Mouse (Mus musculus) c-Kit-positive CD71-positive TER-119-positive erythroid progenitor cells, embryonic 14.5 days (primary cell): ENCODE measurements around the gene Rab5if.
"Not testable (repeated sequence)": the region's sequence is repeated elsewhere in the genome, so short reads cannot be mapped to it uniquely, and the experiment has no call there.

ENCODE experiments used
- DNase-seq: peaks from one replicate; pipeline ENCODE4 v3.0.0-alpha.2; 2013; ENCODE audit warnings: low spot score

Rab5if gene

DNA sequence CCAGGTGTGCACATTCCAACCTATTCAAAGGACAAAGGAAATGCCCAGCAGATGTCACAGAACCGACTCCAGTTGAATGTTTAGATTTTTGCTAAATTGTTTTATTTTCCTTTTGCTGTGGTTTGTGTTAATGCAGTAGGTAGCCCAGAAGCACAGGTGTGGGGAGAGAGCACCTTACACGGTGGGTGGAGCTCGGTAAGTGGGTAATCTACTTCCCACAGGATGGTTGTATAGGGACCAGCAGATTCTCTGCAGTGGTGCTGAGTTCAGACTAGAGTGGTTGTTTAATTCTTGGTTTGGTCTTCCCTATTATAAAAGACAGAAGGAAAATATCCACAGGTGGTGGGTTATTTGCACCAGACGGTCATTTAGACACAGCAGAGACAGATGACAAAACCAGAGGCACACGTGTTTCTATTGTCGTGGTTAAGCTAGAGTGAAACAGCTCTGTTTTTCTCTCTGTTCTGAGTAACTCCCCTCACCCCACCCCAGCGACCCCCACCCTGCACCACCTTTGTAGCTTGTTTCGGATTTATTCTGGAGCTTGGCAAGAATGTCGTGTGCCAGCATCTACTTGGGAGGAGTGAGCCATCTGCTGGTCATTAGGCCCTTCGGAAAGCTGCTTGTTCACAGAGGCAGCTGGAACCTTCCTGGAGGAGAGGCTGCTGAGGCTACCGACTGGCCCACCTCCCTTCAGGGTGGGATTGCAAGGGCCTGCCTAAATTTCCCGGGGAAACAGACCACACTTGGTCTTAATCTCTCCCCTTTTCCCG, 8.7 kb upstream of the Rab5if start:
- DNase-seq = not testable (repeated sequence)

DNA sequence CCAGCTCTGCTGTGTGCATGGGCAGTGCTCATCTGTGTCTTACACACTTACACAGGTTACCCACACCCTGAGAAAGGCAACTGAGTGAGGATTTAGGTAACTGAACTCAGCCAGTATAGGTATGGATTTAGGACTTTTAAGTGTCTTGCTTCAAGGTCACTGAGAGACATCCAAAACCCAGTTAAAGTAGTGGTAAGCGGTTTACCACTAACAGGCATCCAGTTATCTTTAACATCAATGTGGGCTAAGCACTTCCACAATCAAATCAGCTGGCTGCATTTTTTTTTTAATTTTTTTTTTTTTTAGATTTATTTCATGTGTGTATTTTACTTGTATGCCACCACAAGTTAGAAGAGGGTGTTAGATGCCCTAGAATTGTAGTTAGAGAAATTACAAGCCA, 6.6 kb upstream of the Rab5if start:
- DNase-seq = no peak

DNA sequence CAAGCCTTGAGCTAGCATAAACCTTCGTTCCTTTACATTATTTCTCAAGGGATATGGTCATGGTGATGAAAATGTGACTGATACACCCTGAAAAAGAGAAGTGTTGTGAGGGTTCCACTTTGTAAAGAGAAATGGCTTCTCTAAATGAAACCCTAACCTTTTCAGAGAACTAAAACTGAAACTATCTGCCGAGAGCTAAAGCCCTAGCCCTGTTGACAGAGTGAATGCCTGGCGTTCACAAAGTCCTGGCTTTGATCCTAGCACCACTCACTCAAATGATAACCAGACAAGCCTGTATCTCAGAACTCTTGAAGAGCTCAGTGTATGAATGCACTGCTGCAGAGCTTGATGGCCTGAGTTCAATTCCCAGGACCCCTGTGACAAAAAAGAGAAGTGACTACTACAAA, 5.5 kb upstream of the Rab5if start:
- DNase-seq = no peak

DNA sequence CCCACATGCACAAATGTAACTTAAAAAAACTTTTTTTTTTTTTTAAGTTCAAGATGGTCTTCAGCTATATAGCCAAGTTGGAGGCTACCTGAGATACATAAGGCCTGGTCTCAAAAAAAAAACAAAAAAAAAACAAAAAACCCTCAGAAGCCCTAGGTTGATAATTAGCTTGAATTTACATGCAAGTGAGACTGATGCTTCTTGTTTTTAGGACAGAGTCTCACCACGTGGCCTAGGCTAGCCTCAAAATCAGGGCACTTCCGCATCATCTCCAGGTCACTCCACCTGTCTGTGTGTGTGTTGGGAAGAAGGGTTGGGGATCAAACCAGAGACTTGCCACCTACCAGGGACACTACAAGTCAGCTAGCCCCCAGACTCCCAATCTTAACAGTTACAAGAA, 5.1 kb upstream of the Rab5if start, which contains the start of gene 4930518I15Rik:
Gene 4930518I15Rik (minus strand): TSS at position 112 of the 400 bp plus-strand sequence.
- no peak for DNase-seq

DNA sequence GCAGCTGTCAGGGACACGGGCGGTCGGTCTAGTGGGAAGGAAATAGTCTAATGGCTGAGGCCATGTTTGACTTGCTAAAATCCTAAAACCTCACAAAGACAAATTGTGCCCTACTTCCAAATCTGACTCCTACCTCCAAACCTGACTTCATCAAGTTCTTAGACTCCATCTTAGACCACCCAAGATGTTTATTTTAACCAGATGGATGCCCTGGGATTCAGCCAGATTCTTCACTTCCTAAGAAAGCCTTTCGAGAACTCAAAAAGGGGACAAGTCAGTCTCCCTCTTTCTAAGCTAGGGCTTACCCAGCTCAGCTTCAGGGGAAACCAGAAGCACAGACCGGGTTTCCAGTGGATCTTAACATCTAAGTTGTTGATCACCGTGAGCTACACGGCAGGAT, 4.3 kb upstream of the Rab5if start:
- DNase-seq = no peak

DNA sequence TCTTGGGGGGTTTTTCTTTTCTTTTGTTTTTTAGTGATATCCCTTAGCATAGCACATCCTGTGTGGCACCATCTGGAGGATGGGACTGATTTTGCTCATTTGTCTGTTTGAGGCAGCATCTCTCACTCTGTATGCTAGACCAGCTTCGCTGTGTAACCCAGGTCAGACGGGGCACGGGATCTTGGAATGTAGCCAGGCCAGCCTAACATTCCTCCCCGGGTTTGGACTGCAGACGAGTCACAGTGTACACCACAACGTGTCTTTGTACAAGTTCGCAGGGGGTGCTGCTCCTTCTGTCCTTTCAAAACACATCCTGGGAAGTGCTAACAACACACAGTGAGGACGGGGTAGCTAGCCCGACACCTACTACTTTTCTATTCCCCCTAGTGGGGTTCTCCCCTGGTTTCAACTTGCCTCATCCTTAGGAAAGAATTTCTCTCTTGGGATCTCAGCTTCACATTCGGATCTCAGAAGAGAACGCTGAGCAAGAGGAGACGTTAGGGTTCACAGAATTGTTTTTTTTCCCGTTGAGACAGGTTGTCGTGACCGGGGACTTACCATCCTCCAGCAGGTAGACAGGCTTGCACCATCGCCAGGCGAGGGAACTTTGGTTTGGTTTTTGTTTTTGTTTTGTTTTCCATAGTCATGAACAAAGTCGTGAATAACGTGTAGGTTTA, 749 bp upstream of the Rab5if start:
- no peak for DNase-seq

DNA sequence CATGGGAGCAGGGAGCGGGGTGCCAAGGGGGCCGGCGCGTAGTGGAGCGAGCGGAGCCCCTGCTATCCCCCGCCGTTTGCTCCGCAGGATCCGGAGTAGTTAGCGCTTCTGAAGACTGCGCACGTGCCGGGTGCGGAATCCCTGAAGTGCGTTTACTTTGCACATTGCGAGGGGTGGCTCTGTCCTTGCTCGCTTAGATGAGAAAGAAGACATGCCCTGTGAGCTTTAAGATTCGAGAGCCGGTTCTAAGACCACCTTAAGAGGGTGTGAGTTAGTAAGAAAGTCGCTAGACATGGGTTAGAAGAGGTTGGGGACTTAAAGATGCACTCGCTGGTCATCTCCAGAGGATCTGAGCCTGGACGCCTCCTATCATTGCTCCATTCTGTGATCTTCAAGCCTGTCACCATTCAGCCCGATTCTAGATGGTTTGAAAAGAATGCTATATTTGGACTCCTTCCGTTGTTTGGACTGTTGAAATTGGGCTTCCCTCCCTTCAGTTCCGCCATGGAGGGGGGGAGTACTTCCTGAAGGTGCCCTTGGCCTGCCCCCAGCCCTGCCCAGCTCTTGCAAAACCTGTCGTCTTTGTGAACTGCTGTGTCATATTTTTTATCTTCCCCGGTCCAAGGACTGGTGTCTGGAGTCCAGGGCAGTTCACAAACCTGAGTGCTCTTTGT, 696 bp downstream of the Rab5if start:
- no peak for DNase-seq

DNA sequence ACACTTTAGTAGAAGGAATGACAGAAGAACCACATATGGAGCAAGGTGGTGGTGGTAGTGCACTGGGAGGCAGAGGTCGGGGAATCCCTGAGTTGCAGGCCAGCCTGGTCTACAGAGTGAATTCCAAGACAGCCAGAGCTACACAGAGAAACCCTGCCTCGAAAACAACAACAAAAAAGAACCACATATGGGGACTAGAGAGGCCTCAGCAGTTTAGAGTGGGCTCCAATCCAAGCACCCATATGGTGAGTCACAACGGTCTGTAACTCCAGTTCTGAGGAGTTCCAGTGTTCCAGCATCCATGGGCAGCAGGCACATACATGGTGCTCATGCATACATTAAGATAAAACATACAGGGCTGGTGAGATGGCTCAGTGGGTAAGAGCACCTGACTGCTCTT, 1.6 kb downstream of the Rab5if start:
- DNase-seq = no peak

DNA sequence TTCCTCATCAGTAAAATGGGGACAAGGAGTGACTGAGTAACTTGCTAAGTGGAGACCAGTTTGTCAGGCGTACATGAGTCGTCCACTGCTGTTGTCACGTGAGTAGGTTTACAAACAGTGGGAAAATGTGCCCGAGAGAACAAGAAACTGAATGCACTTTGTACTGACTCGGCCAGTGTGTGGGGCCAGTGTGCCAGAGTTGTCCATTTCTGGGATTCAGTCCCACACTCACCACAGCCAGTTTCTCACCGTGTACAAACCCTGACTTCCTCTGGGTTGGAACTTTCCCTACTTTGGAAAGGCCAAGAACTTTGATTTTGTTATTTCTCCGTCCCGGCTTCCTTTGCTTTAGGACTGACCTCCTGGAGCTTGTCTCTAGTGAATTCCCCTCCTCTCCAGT, 6.1 kb downstream of the Rab5if start:
- no peak for DNase-seq

DNA sequence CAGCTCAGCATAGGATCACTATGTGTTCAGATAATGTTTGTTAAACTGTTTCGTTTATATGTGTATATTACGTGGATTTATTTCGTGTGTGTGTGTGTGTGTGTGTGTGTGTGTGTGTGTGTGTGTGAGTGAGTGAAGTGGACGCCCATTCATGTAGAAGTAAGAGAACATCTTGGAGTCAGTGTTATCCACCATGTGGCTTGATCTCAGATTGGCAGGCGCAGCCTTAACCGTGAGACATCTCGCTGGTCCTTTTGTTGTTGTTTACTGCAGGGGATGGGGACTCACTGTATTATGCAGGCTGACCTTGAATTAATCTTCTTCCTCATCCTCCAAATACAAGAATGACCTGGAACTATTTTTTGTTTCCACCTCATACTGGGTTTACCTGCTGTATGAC, 6.6 kb downstream of the Rab5if start:
- DNase-seq = no peak

DNA sequence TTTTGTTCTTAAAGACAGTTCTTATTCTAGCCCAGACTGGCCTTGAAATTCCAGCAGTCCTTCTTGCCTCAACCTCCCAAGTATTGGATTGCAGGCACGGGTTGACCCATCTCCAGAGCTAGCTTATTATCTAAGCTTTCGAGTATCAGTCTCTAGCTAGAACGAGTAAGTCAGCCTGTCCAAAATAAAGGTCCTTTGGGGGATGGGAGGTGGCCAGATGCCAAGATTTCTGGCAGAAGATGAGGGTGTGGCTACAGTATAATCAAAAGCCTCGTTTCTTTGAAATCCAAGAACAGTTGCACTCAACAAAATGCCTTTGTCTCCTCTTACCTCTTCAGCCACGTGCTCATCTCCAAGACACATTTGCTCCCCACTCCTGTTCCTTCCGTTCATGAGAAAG, 7.6 kb downstream of the Rab5if start:
- no peak for DNase-seq

DNA sequence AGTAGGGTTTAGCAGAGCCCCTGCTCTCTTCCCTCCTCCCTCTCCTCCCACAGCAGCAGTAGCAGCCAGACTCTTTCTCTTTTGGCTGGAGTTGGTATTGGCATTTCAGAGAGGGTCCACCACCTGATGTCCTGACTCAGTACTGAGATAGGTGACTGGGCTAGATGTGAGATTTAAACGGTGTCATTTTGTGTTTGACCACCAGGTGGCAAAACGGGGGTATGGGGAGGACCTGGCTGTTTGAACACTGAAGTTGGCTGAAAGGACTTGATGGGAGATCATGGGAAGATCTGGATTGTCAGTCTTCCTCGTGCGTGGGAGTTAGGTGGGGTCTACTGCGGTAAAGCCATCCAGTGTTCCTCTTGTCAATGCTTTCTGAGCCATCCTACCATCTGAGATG, 10.7 kb downstream of the Rab5if start:
- peak; percentile 80 for DNase-seq

DNA sequence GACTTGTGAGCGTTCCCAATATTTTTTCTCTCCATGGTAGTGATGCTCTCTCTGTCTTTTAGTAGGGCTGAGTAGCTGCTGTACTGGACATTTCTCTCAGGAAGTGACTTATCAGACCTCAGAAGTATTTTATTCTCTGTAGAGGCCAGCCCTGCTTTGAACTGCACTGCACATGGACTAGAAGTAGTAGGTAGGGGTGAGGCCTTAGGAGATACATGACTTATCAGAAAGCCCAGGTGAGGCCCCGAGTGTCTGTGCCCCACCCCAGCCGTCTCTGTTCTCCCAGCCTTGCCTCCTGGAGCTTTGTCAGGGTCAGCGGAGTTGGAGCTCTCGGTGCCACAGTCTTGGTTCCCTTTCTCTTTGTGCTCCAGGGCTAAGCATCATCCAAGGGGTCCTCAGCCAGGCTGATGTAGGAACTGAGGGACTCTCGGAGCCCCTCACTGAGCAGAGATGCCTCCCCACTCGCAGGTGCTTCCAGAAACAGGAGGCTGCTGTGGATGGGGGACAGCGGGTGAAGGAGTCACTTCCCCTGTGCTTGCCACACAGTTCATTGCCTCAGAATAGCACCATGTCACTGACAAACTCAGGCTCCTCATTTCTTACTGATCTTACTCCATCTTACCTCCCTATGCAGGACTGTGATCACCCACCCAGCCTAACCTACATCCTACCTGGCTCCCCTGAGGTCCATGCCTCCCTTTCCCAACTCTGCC, 11.3 kb downstream of the Rab5if start:
- no peak for DNase-seq

DNA sequence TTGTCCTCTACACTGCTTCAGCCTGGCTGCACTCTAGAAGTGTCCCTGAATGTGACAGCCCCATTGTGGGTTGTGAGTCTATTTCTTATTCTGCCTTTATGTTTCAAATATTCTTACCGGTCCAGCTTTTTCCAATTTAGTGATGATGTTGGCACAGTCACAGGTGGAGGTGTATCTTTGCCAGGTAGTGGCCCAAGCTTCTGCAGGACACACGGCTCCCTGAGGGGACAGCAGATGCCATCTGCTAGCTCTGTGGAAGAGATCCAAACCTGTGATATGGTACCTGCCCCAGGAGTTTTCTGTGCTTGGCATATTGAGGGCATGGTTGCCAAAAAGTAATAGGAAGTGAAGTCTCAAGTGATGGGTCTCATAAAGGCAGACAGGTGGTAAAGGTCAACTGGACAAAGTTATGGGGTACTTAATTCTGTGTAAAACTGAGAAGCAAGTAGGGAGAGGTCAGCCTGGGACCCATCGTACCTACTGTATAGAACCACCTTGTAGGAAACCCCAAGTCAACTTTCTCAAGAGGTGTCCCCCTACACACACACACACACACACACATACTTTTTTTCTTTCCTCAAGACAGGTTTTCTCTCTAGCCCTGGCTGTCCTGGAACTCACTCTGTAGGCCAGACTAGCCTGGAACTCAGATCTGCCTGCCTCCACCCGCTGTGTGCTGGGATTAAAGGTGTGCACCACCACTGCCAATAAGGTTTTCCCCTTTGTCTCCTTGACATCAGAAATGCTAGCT, 12.0 kb downstream of the Rab5if start:
- no peak for DNase-seq

DNA sequence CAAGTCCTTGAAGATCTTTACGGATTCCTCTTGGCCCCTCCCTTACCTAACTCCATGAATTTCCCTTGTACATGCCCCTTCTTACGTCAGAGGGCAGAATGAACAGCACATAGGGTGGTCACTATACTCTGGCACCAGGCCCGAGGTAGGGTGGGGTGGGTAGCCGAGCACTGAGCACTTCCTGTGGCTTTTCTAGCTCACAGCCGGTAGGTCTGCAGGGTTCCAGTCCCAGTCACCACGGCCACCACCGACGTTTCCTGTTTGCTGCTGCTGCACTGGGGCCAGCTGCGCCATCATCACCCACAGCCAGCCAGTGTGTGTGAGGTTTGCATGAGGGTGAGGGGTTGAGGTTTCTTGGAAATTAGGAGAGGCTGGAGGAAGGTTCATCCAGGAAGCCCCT, 14.8 kb downstream of the Rab5if start:
- no peak for DNase-seq

DNA sequence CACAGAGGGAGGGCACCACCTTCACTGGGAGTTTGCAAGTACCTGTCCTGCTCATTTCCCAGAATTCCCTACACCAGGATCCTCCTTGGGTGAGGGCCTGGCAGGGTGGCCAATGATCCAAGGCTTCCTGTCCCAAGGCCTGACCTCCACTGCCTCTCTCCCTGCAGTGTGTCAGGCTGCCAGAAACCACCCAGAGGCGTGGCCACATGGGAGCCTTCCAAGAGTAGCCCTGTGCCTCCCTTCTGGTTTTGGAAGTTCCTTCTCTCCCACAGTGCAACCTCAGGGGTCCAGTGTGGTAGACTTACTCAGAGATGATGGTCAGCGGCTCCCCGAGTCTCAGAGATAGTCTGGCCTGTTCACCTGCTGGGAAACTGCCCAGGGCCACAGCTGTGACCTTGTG, 16.6 kb downstream of the Rab5if start:
- DNase-seq = no peak

DNA sequence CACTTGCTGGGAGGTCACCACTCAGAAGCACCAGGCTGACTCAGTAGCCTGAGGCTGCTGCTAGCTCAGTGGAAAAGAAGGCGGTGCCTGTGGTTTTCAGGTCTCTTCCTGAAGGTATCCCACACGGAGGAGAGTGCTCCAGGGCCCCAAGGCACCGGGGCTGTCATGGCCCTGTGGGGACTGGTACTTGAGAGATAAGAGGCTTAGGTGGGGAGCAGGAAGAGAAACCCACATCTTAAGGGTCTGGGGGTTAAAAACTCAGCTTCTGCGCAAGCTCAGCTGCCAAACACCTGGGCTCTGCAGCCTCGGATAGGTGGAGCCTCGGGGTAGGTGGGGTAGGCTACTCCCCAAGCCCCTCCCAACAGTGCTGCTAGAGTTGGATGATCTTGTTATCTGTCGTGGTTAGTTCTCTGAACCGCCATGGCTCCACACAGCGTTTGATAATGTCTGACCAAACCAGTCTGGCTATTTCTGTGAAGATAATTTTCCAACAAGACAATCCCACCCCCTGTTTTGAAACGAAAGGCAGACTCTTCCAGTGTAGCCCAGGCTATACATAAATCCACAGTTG, 19.6 kb downstream of the Rab5if start:
- peak; percentile 79 for DNase-seq

DNA sequence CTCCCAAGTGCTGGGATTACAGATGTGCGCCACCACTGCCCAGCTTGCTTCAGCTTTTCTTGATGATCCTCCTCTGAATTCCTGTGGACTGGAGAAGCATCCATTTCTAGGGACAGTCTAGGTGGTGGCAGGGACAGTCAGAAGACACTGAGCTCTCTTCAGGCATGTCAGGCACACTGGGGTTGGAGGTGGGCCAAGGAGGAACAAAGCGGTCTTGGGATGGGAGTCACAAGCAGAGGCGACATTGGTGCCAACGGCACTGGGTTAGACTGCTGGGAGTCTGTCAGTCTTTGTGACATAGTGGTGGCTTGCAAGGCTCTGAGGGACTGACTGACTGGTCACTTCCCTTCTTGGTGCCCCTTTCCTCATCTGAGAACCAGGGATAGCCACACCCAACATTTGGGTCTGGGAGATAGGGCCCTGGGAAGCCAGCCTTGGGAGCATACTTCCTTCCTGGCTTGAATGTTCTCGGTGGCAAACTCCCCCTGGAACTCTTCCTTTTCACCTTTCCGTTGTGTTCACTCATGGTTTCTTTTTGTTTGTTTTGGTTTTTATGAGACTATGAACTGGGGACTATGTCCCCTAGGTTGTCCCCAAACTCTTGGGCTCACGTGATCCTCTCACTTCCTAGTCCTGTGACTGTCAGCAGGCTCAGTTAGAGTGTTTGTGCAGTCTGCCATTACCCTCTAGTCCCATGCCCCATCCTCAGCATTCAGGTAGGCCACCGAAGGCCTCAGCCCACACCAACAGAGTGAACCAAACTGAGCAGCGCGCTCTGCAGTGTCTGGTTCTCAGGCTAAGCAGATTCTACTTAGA, 21.7 kb downstream of the Rab5if start:
- no peak for DNase-seq

DNA sequence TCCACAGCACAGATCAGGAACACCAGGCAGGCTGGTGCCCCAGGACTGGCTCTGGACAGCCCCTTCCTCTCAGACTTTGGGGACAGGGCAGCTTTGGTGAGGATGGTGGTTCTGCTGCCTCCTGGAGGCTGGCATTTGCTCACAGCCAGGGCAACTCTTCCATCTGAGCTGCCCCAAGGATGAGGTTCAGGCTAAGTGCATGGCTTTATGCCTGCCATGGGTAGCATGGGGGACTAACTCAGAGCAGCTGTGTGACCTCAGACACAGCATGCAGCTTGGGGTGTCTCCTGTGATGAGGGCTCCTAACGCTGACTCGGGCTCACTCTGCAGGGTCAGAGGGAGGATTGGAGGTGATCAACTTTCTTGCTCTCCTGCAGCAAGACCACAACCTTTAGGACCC, 22.7 kb downstream of the Rab5if start:
- not testable (repeated sequence) for DNase-seq

DNA sequence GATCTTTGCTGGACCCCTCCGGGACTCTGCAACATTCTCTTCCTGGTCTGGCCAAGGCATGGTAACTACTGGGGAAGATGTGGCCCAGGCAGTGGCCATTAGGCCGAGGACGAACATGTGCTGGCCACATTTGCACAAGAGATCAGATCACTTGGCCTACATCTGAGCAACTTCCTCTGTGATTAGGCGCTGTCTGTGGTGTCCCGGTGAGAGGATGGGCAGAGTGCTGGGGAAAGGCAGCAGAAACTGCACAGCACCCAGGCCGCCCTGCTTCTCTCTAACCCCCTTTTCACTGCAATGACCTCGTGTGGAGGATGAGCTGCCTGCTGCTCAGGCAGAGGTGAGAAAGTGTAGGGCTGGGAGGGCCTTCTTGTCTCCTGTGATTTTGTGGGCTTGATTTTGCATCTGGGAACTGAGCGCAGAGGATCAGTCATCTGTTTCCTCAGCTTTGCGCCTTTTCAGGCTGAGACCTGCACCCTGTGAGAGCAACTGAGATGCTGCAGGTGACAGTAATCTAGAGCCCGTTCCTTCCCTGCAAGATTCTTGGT, 23.2 kb downstream of the Rab5if start:
- DNase-seq = no peak
